Mouse (Mus musculus) layer of hippocampus, postnatal 14 days (tissue): ENCODE data around the gene Gm49352. TPM values are rescaled to one million over a fixed set of nuclear protein-coding genes. Genes with fewer than 3 reads are reported as not detected.
"Not testable (repeated sequence)": the region's sequence is repeated elsewhere in the genome, so short reads cannot be mapped to it uniquely, and the experiment has no call there.

Source experiments
- DNase-seq, 2 experiments: peaks; one replicate each; pipeline ENCODE4 v3.0.0; 2021 to 2022; ENCODE audit warnings: low spot score in 2 of 2, mixed read lengths in 1 of 2
- long read RNA-seq, 2 experiments: library from polyadenylated mRNA; stranded (forward); transcript quantifications; one replicate each; pipeline ENCODE4 v2.0.0; 2021
- total RNA-seq, 2 experiments: library from RNA; stranded (reverse); gene quantifications; 2 replicates each; pipeline ENCODE4 v1.2.3; 2021

Gm49352 gene
- total RNA-seq: not detected
- long read RNA-seq, experiment 1: 0 reads
- long read RNA-seq, experiment 2: 0 reads

DNA sequence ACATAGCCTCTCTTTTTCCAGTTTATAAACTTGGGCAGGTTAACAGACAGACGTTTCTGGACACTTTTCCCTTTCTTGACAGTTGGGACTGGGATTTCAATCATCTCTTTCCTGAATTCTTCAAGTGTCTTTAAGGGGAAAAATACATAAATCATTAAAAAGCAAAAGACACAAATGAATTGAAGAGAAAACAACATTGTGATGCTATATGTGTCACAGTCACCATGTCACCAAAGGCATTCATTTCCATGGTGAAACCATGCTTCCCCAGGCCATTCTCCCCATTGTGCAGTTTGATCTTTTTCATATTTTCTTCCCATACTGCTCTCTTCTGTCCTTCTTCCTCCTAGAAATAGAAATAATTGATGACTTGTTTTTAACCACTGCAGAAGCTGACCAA is at the start of gene Gm49352:
TSS of gene Gm49352 (minus strand) at position 101 of the 400 bp plus-strand sequence.
- DNase-seq: not testable (repeated sequence)

DNA sequence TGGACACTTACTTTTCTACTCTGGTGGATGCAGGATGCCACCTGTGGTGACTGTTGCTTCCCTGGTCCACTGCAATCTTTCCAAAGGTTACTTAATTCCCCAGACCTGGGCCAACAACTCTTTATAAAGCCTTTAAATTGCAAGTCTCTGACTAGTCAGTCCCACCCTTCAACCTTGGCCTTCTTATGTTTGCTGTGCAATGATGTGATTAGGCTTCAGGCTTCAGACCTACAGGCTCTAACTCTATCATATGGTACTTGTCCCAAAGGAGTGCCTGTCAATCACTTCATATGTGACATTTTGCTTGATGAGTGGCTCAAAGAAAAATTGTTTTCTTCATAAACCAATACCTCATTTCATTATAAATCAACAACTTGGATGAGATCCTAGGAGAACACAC is 2.1 kb upstream of the Gm49352 start, which contains the start of gene Cts3:
TSS of gene Cts3 (minus strand) at position 101 of the 400 bp plus-strand sequence.
- DNase-seq: no peak

DNA sequence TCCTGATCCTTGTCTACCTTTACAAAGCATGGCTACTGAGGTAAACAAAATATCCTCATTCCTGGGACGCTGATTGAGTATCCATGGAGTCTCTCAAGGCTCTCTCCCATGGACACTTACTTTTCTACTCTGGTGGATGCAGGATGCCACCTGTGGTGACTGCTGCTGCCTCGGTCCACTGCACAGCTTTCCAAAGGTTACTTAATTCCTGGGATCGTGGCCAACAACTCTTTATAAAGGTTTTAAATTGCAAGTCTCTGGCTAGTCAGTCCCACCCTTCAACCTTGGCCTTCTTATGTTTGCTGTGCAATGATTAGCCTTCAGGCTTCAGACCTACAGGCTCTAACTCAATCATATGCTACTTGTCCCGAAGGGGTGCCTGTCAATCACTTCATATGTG is 26.3 kb downstream of the Gm49352 start, which contains the start of gene Ctsm:
TSS of gene Ctsm (minus strand) at position 209 of the 400 bp plus-strand sequence.
- DNase-seq: no peak

Other genes with a start within 250 kb of the Gm49352 start
- gene Cts7, start 210.0 kb downstream of the Gm49352 start, total RNA-seq: not detected
- gene Ctsm, start 26.3 kb downstream of the Gm49352 start, total RNA-seq: not detected
- not detected for gene Cts3, start 2.0 kb upstream of the Gm49352 start, total RNA-seq